Mouse (Mus musculus) bone marrow, adult 2 months (tissue): ENCODE measurements at regions not wholly inside any gene's neighbourhood (a gene's known extent, or its start where the extent isn't known, plus 50 kb on each side); places are given as distances from the start of the nearest gene placed in this dataset.
"Not testable (repeated sequence)": the region's sequence is repeated elsewhere in the genome, so short reads cannot be mapped to it uniquely, and the experiment has no call there.

Experiments
- H3K27ac ChIP-seq: fragments of 200-500 bp; 2 replicates; pipeline ENCODE4 v1.5.1; 2012; ENCODE audit warnings: low read depth, mild to moderate bottlenecking, control low read depth, inconsistent platforms, low read length; ENCODE audit not compliant: control insufficient read depth, poor library complexity, insufficient read depth
- H3K4me1 ChIP-seq: fragments of 200-500 bp; 2 replicates; pipeline ENCODE4 v1.6.1; 2011; ENCODE audit warnings: low read length; ENCODE audit not compliant: control insufficient read depth, insufficient read depth
- H3K4me3 ChIP-seq: fragments of 200-500 bp; replicated peaks from 2 replicates; pipeline ENCODE3; 2011; ENCODE audit warnings: mild to moderate bottlenecking, low read depth, low read length, control low read depth; ENCODE audit not compliant: control insufficient read depth
- CTCF ChIP-seq: fragments of 200-500 bp; IDR thresholded peaks from 2 replicates; pipeline ENCODE4 v1.5.1; 2011; ENCODE audit warnings: low read length, control low read depth; ENCODE audit not compliant: control insufficient read depth, insufficient read depth
- POLR2A ChIP-seq: fragments of 200-500 bp; IDR thresholded peaks from 2 replicates; pipeline ENCODE4 v1.6.1; 2011; ENCODE audit warnings: low read depth, mild to moderate bottlenecking, control low read depth, low read length, borderline replicate concordance; ENCODE audit not compliant: control insufficient read depth
- WGBS: fragments of 180-500 bp; shearing (Covaris S2); methylation state at CpG from one replicate; pipeline ENCODE4 v1.1.7; 2018; 5-methylcytosine and 5-hydroxymethylcytosine counted together

DNA sequence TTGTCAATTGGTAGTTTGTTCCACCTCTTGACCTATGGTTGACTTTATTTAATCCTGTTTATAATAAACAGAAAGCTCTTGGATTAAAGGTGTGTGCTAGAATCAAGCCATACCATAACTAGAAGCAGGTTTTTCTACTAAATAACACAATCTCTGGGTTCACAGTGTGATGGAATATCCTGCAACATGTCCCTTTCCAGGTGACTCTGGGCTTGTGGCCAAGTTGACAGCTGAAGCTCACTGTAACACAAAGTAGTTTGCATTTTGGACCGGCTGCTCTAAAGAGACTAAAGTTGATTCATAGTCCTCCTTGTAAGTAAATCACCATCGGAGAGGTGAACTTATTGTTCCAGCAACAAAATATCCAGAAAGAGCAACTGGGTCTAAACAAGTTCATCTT, 149.3 kb upstream of the Kctd3 start:
- Histone ChIP-seq H3K4me1 (no peaks in the 10 kb centered on the region), H3K4me3 (no peak overlapping the region), H3K27ac (no peak overlapping the region)
- WGBS = 82% methylated on average over 2 of the region's 2 CpGs
- TF ChIP-seq POLR2A (no peak), CTCF (no peak)

DNA sequence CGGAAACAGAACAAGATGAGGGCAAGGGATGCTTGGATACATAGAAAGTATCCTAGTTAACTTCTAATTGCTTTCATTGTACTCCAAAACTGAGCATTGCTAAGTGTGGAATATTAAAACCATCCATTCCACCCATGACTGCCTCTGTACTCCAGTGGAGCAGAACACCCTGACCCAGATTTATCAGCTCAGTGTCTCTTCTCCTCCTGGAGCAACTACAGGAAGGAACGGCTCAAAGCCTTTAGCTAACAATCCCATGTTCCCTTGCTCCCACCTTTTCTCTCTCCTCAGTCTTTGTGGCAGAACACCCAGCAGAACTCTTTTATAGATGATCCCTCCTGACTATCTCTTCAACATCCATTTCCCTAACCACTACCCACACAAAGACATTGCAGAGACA, 146.7 kb upstream of the Kctd3 start:
- no peak overlapping the region for H3K4me3 ChIP-seq
- H3K4me1 ChIP-seq = no peaks in the 10 kb centered on the region
- TF ChIP-seq POLR2A (no peak), CTCF (no peak)
- WGBS = 90% methylated on average over 2 of the region's 2 CpGs
- H3K27ac ChIP-seq = no peak overlapping the region

DNA sequence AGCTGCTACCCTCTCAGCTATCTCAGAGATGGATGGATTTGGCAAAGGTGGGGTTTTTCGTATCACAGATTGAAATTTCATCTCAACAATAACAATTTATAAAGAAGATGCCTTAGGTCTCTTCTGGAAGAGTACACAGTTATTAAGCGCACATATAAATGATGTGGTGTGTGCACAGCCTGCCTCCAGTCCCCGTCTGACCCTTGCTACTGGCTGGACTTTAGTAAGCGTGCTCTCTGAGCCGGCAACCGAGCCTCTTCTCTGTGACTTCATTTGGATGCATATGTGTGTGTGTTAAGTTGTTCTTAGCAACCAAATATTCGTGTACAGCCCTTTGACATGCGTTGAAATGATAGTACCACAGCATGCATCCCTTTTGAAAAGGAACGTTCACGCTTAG, 145.5 kb upstream of the Kctd3 start:
- 77% methylated on average over 10 of the region's 10 CpGs for WGBS
- no peaks in the 10 kb centered on the region for H3K4me1 ChIP-seq
- no peak for TF ChIP-seq POLR2A
- no peak for TF ChIP-seq CTCF
- no peak overlapping the region for H3K27ac ChIP-seq
- no peak overlapping the region for H3K4me3 ChIP-seq

DNA sequence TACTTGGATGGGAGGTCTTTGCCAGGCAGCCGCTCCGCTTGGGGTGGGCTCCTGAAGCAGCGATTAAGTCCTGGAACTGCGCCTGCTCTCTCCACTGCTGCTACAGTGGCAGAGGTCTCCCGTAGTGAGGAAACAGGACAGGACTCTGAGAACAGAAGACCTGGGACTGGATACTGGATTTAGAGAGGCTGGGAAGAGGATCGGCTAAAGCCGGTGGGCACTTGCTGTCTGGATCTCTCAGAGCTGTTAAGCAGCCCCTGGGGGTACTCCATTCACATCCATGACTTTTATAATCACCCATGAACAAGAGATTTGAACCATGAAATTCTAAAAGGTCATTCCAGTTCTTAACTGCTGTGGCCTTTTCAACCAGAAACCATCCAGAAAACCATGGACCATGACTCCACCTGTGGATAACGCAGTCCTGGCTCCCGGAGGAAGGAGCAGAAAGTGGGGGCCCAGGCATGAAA, 135.4 kb upstream of the Kctd3 start:
- no peak for TF ChIP-seq POLR2A
- TF ChIP-seq CTCF = no peak
- Histone ChIP-seq H3K4me1 (no peaks in the 10 kb centered on the region), H3K4me3 (no peak overlapping the region), H3K27ac (no peak overlapping the region)
- WGBS = 86% methylated on average over 9 of the region's 9 CpGs

DNA sequence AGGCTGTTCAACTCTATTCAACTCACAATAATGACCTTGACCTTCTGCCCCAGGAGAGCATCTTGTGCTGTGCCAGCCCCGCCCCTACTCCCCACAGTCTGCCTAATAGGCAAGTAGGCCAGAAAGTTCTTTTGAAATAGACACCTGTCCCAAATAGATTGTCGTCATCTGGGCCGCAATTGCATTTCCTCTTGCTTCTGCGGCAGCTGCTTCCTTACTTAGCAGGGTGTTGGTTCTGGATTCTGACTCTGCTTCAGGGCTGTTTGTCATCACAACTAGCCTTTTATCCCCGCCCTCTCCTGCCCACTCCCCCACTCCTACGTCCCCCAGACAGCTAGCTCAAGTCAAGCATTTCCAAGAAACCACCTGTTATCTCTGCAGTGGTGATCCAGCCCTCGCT, 134.9 kb upstream of the Kctd3 start:
- no peaks in the 10 kb centered on the region for H3K4me1 ChIP-seq
- TF ChIP-seq CTCF (no peak), POLR2A (no peak)
- H3K27ac ChIP-seq = no peak overlapping the region
- H3K4me3 ChIP-seq = no peak overlapping the region
- WGBS = 69% methylated on average over 7 of the region's 7 CpGs

DNA sequence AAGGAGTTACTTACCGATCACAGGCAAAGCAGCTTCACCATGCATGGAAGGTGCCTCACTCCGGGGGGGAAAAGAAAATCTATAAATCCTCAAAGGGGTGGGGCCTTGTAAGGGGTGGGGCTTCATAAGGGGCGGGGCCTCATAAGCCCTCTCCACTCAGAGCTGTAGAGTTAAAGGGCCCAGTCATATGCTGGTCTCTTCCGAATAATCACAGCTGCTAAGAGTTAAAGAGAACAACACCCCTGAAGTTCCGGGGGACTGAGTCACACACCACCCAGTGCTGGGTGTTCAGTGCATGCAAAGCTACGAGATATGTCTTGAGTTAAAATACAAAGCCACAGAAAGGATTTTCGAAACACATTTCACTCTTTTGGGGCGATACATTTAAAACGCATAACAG, 134.1 kb upstream of the Kctd3 start:
- no peaks in the 10 kb centered on the region for H3K4me1 ChIP-seq
- H3K27ac ChIP-seq = no peak overlapping the region
- H3K4me3 ChIP-seq = no peak overlapping the region
- TF ChIP-seq CTCF (no peak), POLR2A (no peak)
- WGBS = 82% methylated on average over 9 of the region's 9 CpGs

DNA sequence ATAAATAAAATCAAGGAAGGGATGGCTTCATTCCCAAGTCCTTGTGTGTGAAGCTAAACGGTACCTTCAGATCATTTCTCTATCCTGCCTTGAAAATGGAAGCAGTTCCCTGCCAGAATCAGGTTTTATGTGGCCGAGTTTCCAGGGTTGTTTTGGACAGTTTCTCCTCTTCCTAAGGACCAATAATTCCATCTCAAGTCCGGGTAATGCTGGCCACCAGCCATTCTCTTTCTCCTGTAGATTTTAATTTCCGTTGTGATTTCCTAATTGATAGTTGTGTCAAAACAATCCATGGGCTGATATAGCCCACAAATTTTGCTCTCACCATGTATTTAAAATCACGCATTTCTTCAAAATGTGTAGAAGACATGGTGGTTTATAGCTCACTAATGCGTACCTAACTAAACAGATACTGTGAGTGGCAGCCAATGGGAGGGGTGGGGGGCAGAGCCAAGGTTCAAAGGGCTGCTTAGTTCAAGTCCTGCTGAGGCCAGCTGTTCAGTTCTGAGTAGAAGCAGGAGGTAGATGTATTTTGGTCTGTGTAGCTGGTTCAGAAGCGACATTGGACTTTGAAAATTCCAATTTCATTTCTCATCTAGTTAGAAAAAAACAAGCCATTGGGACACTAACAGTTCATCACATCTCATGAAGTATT, 129.2 kb upstream of the Kctd3 start:
- Histone ChIP-seq H3K4me3 (no peak overlapping the region), H3K4me1 (no peaks in the 10 kb centered on the region), H3K27ac (no peak overlapping the region)
- TF ChIP-seq CTCF = no peak
- no peak for TF ChIP-seq POLR2A
- WGBS = 72% methylated on average over 7 of the region's 7 CpGs

DNA sequence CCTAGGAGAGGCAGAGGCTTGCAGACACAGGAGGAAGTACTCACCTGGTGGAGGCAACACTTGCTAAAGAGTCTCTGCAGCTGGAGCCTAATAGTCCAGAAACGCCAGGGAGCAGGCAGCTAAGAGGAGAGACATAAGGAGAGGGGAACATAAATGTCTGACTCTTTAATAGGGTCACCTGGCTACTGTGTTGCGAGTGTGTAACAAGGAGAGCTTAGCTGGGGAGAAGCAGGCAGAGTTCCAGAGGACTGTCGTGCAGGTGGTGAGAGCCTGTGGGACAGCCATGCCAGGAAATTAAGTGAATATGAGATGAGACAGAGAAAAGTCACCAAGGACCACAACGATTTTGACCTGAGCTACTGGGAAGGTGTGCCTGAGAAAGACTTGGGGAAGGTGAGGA, 128.2 kb upstream of the Kctd3 start:
- Histone ChIP-seq H3K4me3 (no peak overlapping the region), H3K4me1 (no peaks in the 10 kb centered on the region), H3K27ac (no peak overlapping the region)
- WGBS = 74% methylated on average over 4 of the region's 4 CpGs
- no peak for TF ChIP-seq POLR2A
- no peak for TF ChIP-seq CTCF

DNA sequence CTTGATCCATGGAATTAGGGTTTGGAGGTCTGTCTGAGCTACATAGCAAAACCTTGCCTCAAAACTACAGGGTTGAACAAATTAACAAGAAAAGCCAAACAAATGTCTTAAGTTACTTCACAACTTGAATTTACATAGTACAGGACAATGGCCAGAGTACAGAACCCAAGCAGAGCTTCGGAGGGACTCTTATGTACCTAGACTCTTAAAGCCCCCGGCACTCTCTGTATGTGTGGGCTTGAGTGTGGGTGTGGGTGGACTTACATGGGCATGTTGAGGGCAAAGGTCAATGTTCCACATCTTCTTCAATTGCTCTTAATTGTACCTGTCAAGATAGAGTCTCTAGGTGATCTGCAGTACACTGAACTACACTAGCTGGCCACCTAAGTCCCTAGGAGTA, 121.1 kb upstream of the Kctd3 start:
- no peak overlapping the region for H3K4me3 ChIP-seq
- H3K4me1 ChIP-seq = no peaks in the 10 kb centered on the region
- H3K27ac ChIP-seq = no peak overlapping the region
- no peak for TF ChIP-seq CTCF
- TF ChIP-seq POLR2A = no peak
- WGBS = 77% methylated on average over 2 of the region's 2 CpGs

DNA sequence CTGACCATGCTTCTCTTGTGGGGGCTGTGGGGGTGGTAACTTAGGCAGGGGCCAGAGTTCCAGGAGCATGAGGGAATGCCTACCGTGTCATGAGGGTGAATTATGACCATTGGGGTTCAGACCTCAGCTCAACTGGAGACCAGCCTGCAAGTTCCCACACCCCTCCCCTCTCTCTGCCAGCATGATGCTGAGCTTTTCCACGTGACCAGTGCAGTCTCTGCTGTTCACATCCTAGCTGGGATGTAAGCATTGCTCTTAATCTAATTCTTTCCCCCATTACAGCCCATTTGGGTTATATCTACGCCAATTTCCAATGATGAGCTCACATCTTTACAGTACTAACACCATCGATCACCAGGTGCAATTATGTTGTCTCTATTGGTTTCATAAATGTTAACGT, 120.6 kb upstream of the Kctd3 start:
- WGBS = 53% methylated on average over 5 of the region's 5 CpGs
- not testable (repeated sequence) for H3K4me3 ChIP-seq, H3K27ac ChIP-seq, H3K4me1 ChIP-seq
